Mouse (Mus musculus) cerebellum, adult 2 months (tissue): ENCODE measurements around the gene Dzip3. TPM values are rescaled to one million over a fixed set of nuclear protein-coding genes. Genes with fewer than 3 reads are reported as not detected.

Source experiments
- DNase-seq, 2 experiments: peaks; one replicate each; pipeline ENCODE4 v3.0.0; 2021
- H3K27ac ChIP-seq: fragments of 200-500 bp; 2 replicates; pipeline ENCODE4 v1.5.1; 2012; ENCODE audit warnings: low read length, control low read depth, inconsistent platforms; ENCODE audit not compliant: insufficient read depth
- H3K27me3 ChIP-seq: fragments of 200-500 bp; 2 replicates; pipeline ENCODE4 v1.6.1; 2012; ENCODE audit warnings: inconsistent platforms, mild to moderate bottlenecking, low read length, moderate library complexity; ENCODE audit not compliant: control insufficient read depth, insufficient read depth
- H3K4me1 ChIP-seq: fragments of 200-500 bp; 2 replicates; pipeline ENCODE4 v1.6.1; 2011; ENCODE audit warnings: low read length; ENCODE audit not compliant: control insufficient read depth, insufficient read depth
- H3K4me3 ChIP-seq: fragments of 200-500 bp; replicated peaks from 2 replicates; pipeline ENCODE3; 2011; ENCODE audit warnings: mild to moderate bottlenecking, low read depth, low read length, control low read depth; ENCODE audit not compliant: insufficient read depth
- CTCF ChIP-seq: fragments of 200-500 bp; IDR thresholded peaks from 2 replicates; pipeline ENCODE4 v1.5.1; 2011; ENCODE audit warnings: low read depth, mild to moderate bottlenecking, control low read depth, low read length, moderate library complexity, borderline replicate concordance; ENCODE audit not compliant: insufficient read depth
- POLR2A ChIP-seq: fragments of 200-500 bp; IDR thresholded peaks from 2 replicates; pipeline ENCODE4 v1.6.1; 2011; ENCODE audit warnings: low read length, control low read depth, borderline replicate concordance; ENCODE audit not compliant: insufficient read depth
- WGBS: fragments of 180-500 bp; shearing (Covaris S2); methylation state at CpG from one replicate; pipeline ENCODE4 v1.1.7; 2018; 5-methylcytosine and 5-hydroxymethylcytosine counted together
- polyA plus RNA-seq: library from polyadenylated mRNA; depleted of rRNA; stranded (reverse); fragments of >200 nt; gene quantifications from 2 replicates; pipeline ENCODE4 v1.2.3, GENCODE M21; 2012; rRNA removed

The Dzip3 gene
- polyA plus RNA-seq, 1 experiment: 67.2 TPM

- DNase-seq: no peak
- TF ChIP-seq CTCF (no peak), POLR2A (no peak)
- H3K27me3 ChIP-seq: no peaks in the 10 kb centered on the region
- no peak overlapping the region for H3K27ac ChIP-seq
- 90% methylated on average over 1 of the region's 1 CpGs for WGBS
- no peaks in the 10 kb centered on the region for H3K4me1 ChIP-seq
- no peak overlapping the region for H3K4me3 ChIP-seq
These were observed 70.2 kb downstream of the Dzip3 start for GRCm38 (mm10) chr16:48923724-48924123.

GRCm38 (mm10) chr16:48913206-48913605 lies 80.8 kb downstream of the Dzip3 start:
- DNase-seq: no peak
- TF ChIP-seq CTCF (no peak), POLR2A (no peak)
- H3K27me3 ChIP-seq: no peaks in the 10 kb centered on the region
- no peak overlapping the region for H3K4me3 ChIP-seq
- WGBS: 99% methylated on average over 3 of the region's 3 CpGs
- H3K27ac ChIP-seq: no peak overlapping the region
- no peaks in the 10 kb centered on the region for H3K4me1 ChIP-seq

GRCm38 (mm10) chr16:48911184-48911583 lies 82.8 kb downstream of the Dzip3 start:
- no peaks in the 10 kb centered on the region for H3K4me1 ChIP-seq
- no peak for DNase-seq
- H3K27me3 ChIP-seq: no peaks in the 10 kb centered on the region
- 97% methylated on average over 1 of the region's 1 CpGs for whole genome bisulfite sequencing
- no peak overlapping the region for H3K4me3 ChIP-seq
- H3K27ac ChIP-seq: no peak overlapping the region
- no peak for TF ChIP-seq POLR2A
- no peak for TF ChIP-seq CTCF

DNA sequence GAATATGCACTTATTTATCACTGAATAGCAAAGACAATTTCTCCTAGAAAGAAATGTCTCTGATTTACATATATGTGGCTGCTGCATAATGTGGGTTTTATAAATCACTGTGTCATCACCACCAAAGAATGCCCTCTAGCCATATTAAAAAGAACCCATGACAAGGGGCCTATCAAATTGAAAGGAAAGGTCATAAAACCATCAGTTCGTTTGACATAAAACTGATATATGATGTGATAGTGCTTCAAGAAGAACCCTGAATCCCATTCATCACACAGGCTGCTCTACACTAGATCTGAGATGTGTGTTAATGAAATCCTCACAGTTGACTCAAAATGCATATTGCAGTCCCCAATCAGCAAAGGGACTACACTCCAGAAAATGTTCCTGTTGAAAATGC lies 94.1 kb downstream of the Dzip3 start:
- WGBS: 80% methylated on average over 1 of the region's 1 CpGs
- TF ChIP-seq CTCF (no peak), POLR2A (no peak)

GRCm38 (mm10) chr16:48890733-48891132 lies 103.2 kb downstream of the Dzip3 start:
- Histone ChIP-seq H3K4me1 (no peaks in the 10 kb centered on the region), H3K4me3 (no peak overlapping the region), H3K27ac (no peak overlapping the region), H3K27me3 (no peaks in the 10 kb centered on the region)
- 49% methylated on average over 2 of the region's 2 CpGs for WGBS
- DNase-seq: no peak
- TF ChIP-seq CTCF (no peak), POLR2A (no peak)

More for the DNA sequence above, 94.1 kb downstream of the Dzip3 start:
- no peak for DNase-seq
- no peak overlapping the region for H3K4me3 ChIP-seq
- H3K4me1 ChIP-seq: no peaks in the 10 kb centered on the region
- H3K27me3 ChIP-seq: no peaks in the 10 kb centered on the region
- no peak overlapping the region for H3K27ac ChIP-seq

Other genes starting within 250 kb of the Dzip3 start
- gene Trat1, start 222.1 kb downstream of the Dzip3 start, polyA plus RNA-seq: 0.03 TPM in 1 of 2 replicates, not detected in the other
- not detected in 2 replicates for gene Retnlb, start 177.3 kb downstream of the Dzip3 start, polyA plus RNA-seq
- 0.22 TPM in 1 of 2 replicates, not detected in the other for gene Retnla, start 151.6 kb downstream of the Dzip3 start, polyA plus RNA-seq
- 0.29 and 1.00 TPM in 2 replicates for gene Retnlg, start 121.5 kb downstream of the Dzip3 start, polyA plus RNA-seq
- 1.4 and 1.9 TPM in 2 replicates for gene Cip2a, start within 50 bp of the Dzip3 start, polyA plus RNA-seq
- 0.21 and 0.31 TPM in 2 replicates for gene Myh15, start 63.3 kb upstream of the Dzip3 start, polyA plus RNA-seq